Mouse (Mus musculus): Measurements from ENCODE around the gene Spdef.

The Spdef gene

GRCm38 (mm10) chr17:27678924-27679813 lies 49.6 kb downstream of the Spdef start:
- DNase-seq (ENCODE audit: low read depth in 2 of 2, low spot score in 2 of 2): no peak

GRCm38 (mm10) chr17:27677756-27678155 lies 51.0 kb downstream of the Spdef start:
- DNase-seq (ENCODE audit: low read depth in 2 of 2, low spot score in 2 of 2): no peak

- no peak for DNase-seq (ENCODE audit: low read depth in 2 of 2, low spot score in 2 of 2)
These were observed 52.5 kb downstream of the Spdef start for GRCm38 (mm10) chr17:27676270-27676669.

- DNase-seq (ENCODE audit: low read depth in 2 of 2, low spot score in 2 of 2): no peak
These were observed 53.3 kb downstream of the Spdef start for GRCm38 (mm10) chr17:27675453-27675852.

- no peak for DNase-seq (ENCODE audit: low read depth in 2 of 2, low spot score in 2 of 2)
These were observed 54.8 kb downstream of the Spdef start for GRCm38 (mm10) chr17:27673945-27674344.

GRCm38 (mm10) chr17:27671720-27672119 lies 57.0 kb downstream of the Spdef start:
- no peak for DNase-seq (ENCODE audit: low read depth in 2 of 2, low spot score in 2 of 2)

Measured in CD8-positive naive resting alpha-beta T cell, adult 2 months (primary cell).